Mouse (Mus musculus): ENCODE measurements around the gene Ubfd1. TPM values are rescaled to one million over a fixed set of nuclear protein-coding genes. Genes with fewer than 3 reads are reported as not detected.
"Not testable (repeated sequence)": the region's sequence is repeated elsewhere in the genome, so short reads cannot be mapped to it uniquely, and the experiment has no call there.

Ubfd1 gene
- total RNA-seq, 4 experiments from 2014 or later, result 32.5 to 41.6 (median 37.3) TPM

DNA sequence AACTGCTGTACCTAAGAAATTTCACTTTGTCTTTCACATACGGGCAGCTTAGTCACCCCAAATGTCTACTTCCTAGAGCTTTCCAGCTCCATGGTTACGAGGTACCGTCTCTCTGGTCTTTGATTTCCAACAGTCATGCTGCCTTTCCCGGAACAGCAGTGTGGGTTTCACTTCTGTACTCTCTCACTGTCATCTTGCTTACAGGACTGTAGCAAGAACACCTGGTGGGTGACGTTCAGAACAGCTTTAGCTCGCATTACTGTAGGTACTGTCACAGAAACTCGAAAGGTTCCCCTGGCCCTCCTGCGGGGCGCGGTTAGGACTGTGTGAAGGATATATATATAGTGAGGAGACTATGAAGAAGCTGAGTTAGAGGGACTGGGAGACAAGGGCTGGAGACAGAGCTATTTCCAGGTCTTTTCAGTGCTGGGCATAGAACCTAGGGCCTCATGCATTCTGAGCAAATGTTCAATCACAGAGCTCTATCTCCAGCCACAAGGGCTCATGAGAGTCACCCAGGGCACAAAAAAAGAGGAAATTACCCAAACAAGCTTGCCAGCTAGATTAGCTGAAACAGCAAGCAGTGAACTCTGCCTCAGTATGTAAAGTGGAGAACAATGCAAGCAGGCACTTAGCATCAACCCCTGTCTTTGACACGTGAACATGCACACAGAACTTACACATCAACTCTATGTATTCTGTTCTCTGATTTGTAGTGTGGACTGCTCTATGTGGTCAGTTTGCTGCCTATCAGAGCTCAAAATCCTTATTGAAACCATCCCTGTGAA is 20.4 kb downstream of the Ubfd1 start:
- DNase-seq (ENCODE audit: low spot score), result no peak

DNA sequence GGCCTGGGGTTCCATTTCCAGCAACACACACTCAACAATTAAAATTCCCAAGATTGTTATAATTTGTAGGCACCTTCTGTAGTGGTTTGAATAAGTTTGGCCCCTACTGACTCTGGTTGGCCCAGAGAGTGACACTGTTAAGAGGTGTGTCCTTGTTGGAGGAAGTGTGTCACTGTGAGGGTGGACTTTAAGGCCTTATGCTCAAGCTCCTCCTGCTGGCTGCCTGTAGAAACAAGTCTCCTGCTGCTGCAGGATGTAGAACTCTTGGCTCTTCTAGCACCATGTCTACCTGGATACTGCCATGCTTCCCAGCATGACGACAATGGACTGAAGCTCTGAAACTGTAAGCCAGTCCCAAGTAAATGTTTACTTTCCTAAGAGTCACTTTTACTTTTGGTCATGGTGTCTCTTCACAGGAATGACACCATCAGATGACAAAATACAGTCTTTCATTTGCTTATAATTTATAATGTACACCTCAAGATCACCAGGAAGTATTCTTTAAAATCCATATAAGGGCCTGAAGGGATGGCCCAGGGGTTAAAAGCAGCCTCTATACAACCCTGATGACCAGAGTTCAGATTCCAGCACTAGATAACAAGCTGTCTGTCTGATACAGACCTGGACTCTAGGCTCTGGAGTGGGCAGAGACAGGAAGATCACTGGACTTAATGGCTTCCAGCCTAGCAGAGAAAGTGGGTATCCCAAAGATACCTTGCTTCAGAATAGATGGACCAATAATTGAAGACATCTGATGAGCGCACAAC is 27.8 kb downstream of the Ubfd1 start:
- no peak for DNase-seq (ENCODE audit: low spot score)

DNA sequence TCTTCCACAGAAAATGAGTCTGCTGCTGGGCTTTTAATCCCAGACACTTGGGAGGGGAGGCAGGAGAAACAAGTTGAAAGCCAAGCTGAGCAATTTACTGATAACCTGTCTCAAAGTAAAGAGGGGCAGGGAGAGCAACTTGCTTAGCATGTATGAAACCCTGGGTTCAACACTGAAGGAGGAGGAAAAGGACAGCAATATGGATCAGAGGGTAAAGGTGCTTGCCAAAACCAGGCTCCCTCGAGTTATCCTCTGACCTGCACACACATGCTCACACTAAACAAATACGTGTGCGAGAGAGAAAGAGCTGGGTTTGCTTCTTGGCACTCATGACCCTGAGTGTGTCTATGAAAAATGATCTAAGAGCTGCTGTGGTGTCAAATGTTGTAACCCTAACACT is 31.0 kb downstream of the Ubfd1 start:
- no peak for DNase-seq (ENCODE audit: low spot score)

DNA sequence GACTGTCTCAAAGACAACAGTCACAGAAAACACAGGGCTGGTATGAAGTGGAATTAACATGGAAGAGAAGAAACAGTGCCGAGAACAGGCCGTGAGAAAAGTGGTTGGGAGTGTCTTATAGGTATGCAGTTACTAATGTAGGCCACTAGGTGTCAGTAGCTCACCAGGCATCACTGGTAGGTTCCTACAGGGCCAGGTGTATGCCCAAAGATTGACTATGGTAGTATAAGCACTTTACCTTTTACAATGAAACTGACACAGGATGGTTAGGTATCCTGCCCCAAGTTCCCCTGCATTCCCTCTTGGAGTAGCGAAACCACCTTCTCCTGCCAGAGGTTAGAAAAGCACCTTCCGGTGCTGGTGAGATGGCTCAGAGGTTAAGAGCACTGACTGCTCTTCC is 32.2 kb downstream of the Ubfd1 start:
- DNase-seq (ENCODE audit: low spot score), result peak; percentile 33

DNA sequence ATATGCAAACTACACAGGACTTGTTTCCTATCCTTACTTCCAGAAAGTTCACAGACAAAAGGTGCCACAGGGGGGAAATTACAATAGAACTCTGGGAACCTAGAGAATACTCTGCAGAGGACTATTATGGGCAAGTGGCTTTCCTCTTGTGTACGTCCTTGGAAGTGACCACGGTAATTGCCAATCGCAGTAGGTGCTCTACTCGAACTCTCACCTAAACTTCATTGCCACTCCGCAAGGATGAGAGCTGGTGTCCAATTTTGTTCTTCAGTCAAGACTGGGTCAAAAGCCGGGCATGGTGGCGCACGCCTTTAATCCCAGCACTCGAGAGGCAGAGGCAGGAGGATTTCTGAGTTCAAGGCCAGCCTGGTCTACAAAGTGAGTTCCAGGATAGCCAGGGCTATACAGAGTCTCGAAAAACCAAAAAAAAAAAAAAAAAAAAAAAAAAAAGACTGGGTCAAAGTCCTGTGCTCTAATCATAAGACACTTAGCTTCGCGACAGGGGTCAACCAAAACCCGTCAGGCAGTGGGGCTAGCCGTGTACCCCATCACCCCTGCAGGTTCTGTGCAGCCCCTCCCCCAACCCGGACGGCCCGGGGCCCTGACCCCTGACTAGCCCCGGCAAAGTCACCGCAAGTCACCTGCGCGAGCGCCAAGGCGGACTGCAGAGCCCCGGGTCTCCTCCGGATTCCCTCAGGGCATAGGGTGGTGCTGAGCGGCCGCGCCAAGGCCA is 34.2 kb downstream of the Ubfd1 start:
- DNase-seq (ENCODE audit: low spot score), result not testable (repeated sequence)

DNA sequence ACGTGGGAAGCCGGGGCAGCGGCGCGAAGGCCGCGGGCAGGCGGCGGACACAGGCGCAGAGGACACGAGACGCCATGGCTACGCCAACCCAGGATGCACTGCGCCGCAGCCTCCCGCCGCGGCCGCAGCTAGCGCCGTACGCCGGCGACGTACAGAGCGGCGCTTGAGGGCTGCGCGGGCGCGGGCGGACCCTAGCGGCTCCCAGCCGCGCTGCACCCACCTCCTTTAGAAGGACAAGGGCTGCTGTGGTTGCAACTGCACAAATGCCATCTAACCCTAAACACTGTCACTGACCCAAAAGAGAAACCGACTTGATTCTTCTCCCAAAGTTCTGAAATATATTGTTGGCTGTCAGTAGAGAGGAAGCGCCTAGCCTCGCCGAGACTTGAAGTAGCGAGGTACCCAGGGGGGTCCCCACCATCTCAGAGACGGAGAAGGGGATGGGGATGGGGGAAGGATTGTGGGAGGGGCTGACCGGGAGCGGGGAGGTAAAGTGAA is 34.8 kb downstream of the Ubfd1 start, which contains the start of gene Ndufab1:
TSS of gene Ndufab1 (minus strand) at position 140 of the 498 bp plus-strand sequence.
- peak; percentile 84 for DNase-seq (ENCODE audit: low spot score)

DNA sequence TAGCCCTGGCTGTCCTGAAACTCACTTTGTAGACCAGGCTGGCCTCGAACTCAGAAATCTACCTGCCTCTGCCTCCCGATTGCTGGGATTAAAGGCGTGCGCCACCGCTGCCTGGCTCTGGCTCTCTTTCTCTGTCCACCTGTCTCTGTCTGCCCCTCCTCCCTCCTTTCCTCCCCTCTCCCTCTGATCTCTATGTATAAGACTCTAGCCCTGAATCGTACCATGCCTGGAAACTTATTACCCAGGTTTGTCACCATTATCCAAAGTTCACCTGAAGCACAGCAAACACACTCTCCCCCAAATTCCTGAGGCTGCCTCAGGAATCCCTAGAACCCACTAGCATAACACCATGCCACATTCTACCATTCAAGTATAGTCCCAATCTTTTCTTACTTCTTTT is 41.2 kb downstream of the Ubfd1 start:
- no peak for DNase-seq (ENCODE audit: low spot score)

DNA sequence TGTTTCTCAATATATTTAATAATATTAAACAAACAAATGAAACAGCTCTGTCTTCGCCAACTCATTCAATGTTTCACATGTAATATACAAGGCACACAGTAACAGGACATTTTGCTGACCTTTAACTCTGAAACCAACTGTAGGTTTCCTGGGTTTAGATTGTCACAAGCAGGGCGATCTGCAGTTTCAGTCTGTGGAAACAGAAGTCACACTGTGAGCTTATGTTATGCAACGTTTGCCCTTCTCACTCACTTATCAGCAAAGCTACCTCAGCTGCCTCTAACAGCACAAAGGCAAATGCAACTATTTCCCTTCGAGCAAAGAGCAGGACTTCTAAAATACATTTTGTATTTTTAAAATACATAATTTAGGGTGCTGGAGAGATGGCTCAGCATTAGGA is 56.5 kb downstream of the Ubfd1 start:
- no peak for DNase-seq (ENCODE audit: low spot score)

DNA sequence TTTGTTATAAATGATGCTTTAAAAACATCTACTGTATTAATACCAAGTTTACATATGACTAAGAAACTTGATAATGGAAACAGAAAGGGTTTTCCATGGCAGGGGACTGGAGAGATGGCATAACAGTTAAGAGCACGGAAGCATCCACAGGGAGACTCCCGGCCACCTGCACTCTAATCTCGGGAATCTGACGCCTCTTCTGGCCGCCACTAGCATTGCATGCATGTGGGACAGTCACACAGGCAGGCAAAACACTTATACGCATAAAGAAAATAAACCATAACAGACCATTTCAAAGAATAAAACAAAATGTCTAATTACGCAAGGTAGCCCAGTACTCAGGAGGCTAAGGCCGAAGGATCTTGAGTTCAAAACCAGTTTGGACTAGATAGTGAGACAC is 58.7 kb downstream of the Ubfd1 start:
- DNase-seq (ENCODE audit: low spot score), result no peak

DNA sequence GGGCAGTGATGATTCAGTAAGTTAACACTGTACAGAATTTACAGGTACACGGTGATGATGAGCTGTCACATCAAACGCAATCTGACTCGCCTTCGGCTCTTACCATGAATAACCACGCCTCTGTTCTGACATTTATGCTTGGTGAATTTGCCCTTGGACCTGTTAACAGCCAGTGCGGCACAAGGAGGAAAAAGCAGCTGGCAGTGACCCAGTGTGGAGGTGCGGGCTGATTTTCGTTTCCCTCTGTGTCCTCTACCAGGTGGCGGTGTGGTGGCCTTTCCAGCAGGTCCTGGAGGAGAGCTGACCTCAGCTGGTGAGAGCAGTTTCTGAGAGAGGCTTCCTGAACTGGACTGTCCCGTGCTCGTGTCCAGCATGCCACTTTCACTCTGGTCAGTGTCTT is 60.0 kb downstream of the Ubfd1 start:
- no peak for DNase-seq (ENCODE audit: low spot score)

Other genes starting within 250 kb of the Ubfd1 start
- gene Scnn1b, start 202.1 kb upstream of the Ubfd1 start, total RNA-seq (2022), result not detected
- gene Cog7, start 85.5 kb upstream of the Ubfd1 start, total RNA-seq (2022), result 10 to 100 TPM; 19.1 to 20.6 (median 20.1) TPM
- gene Gga2, start 46.0 kb upstream of the Ubfd1 start, total RNA-seq (2022), result 10 to 100 TPM; 31.7 to 39.2 (median 35.4) TPM
- gene Ears2, start 88 bp downstream of the Ubfd1 start, total RNA-seq (2022), result 10 to 100 TPM; 13.3 to 14.3 (median 13.7) TPM
- gene Ndufab1, start 34.7 kb downstream of the Ubfd1 start, total RNA-seq (2022), result 1,000 to 10,000 TPM; 1,624 to 1,874 (median 1,747) TPM
- 1 to 10 TPM in 2 of 4 experiments, under 1 TPM in 2; 0.38 to 1.2 (median 1.0) TPM for gene Palb2, start 65.8 kb downstream of the Ubfd1 start, total RNA-seq (2022)
- 10 to 100 TPM; 28.6 to 29.8 (median 29.1) TPM for gene Dctn5, start 65.9 kb downstream of the Ubfd1 start, total RNA-seq (2022)
- under 1 TPM; 0.31 to 0.66 (median 0.46) TPM for gene Plk1, start 92.3 kb downstream of the Ubfd1 start, total RNA-seq (2022)
- not detected for gene Ern2, start 119.0 kb downstream of the Ubfd1 start, total RNA-seq (2022)
- 1 to 10 TPM; 2.9 to 3.9 (median 3.3) TPM for gene Chp2, start 152.3 kb downstream of the Ubfd1 start, total RNA-seq (2022)
- 1 to 10 TPM; 1.6 to 4.8 (median 2.1) TPM for gene Prkcb, start 221.6 kb downstream of the Ubfd1 start, total RNA-seq (2022)